Mouse (Mus musculus) MEL (cell line): Measurements from ENCODE around the gene Gpr55. TPM values are rescaled to one million over a fixed set of nuclear protein-coding genes. Genes with fewer than 3 reads are reported as not detected.
A peak's percentile ranks its signal among the peaks of the same experiment; 100 is the strongest.

Experiments
- DNase-seq: peaks from one replicate; pipeline ENCODE4 v3.0.0; 2011; ENCODE audit warnings: low read depth, low spot score
- H3K27ac ChIP-seq: 2 replicates; pipeline ENCODE4 v1.5.1; 2012; ENCODE audit warnings: low read depth, mild to moderate bottlenecking, control low read depth, low read length, moderate library complexity; ENCODE audit not compliant: control insufficient read depth
- H3K27me3 ChIP-seq, 2 experiments: fragments of 150-350 bp in 1 of 2; sonication (generic) in 1 of 2; 2 replicates each; pipeline ENCODE4 v1.6.1; 2012; ENCODE audit warnings: low read length in 2 of 2, mild to moderate bottlenecking in 2 of 2, improper control_type of control experiment in 1 of 2, moderate library complexity in 1 of 2; ENCODE audit not compliant: insufficient read depth in 2 of 2, control insufficient read depth in 1 of 2
- H3K36me3 ChIP-seq, 2 experiments: 2 replicates each; pipeline ENCODE4 v1.6.1; 2012 to 2014; ENCODE audit warnings: low read length in 2 of 2, improper control_type of control experiment in 1 of 2, inconsistent platforms in 1 of 2, mild to moderate bottlenecking in 1 of 2; ENCODE audit not compliant: insufficient read depth in 2 of 2, control insufficient read depth in 1 of 2
- H3K4me1 ChIP-seq, 2 experiments: fragments of 150-350 bp in 1 of 2; sonication (generic) in 1 of 2; 2 replicates each; pipeline ENCODE4 v1.6.1; 2012; ENCODE audit warnings: low read length in 2 of 2, improper control_type of control experiment in 1 of 2, mild to moderate bottlenecking in 1 of 2; ENCODE audit not compliant: insufficient read depth in 2 of 2, control insufficient read depth in 1 of 2
- H3K4me3 ChIP-seq, 2 experiments: fragments of 150-350 bp in 1 of 2; sonication (generic) in 1 of 2; 2 replicates each; pipeline ENCODE4 v1.5.1; 2012; ENCODE audit warnings: low read depth in 2 of 2, low read length in 2 of 2, mild to moderate bottlenecking in 2 of 2, moderate library complexity in 2 of 2, control low read depth in 1 of 2, improper control_type of control experiment in 1 of 2; ENCODE audit not compliant: control insufficient read depth in 1 of 2, insufficient read depth in 1 of 2
- H3K79me2 ChIP-seq: 2 replicates; pipeline ENCODE4 v1.6.1; 2012; ENCODE audit warnings: mild to moderate bottlenecking, low read length, moderate library complexity; ENCODE audit not compliant: control insufficient read depth, poor library complexity, insufficient read depth
- H3K9ac ChIP-seq: 2 replicates; pipeline ENCODE4 v1.6.1; 2012; ENCODE audit warnings: low read depth, mild to moderate bottlenecking, control low read depth, low read length, moderate library complexity; ENCODE audit not compliant: control insufficient read depth, poor library complexity, severe bottlenecking
- H3K9me3 ChIP-seq: fragments of 150-350 bp; sonication (generic); replicated peaks from 2 replicates; pipeline ENCODE4 v1.6.1; 2012; ENCODE audit warnings: mild to moderate bottlenecking, low read length, improper control_type of control experiment, moderate library complexity; ENCODE audit not compliant: insufficient read depth
- BHLHE40 ChIP-seq: IDR thresholded peaks from 2 replicates; pipeline ENCODE4 v1.6.1; 2012; ENCODE audit warnings: low read depth, mild to moderate bottlenecking, inconsistent platforms, low read length, improper control_type of control experiment, borderline replicate concordance
- CHD2 ChIP-seq: IDR thresholded peaks from 2 replicates; pipeline ENCODE4 v1.6.1; 2011; ENCODE audit warnings: low read length, improper control_type of control experiment
- CTCF ChIP-seq, 3 experiments: IDR thresholded peaks in 2 of 3; conservative IDR thresholded peaks in 1 of 3; 2 replicates each; pipeline ENCODE4 v1.5.1; 2011 to 2012; ENCODE audit warnings: low read length in 3 of 3, low read depth in 2 of 3, mild to moderate bottlenecking in 2 of 3, improper control_type of control experiment in 1 of 3, inconsistent platforms in 1 of 3, mixed read lengths in 1 of 3, moderate library complexity in 1 of 3; ENCODE audit not compliant: control insufficient read depth in 1 of 3, insufficient read depth in 1 of 3, poor library complexity in 1 of 3, severe bottlenecking in 1 of 3
- E2F4 ChIP-seq: IDR thresholded peaks from 2 replicates; pipeline ENCODE4 v1.6.1; 2011; ENCODE audit warnings: low read depth, low read length, improper control_type of control experiment, borderline replicate concordance
- ELF1 ChIP-seq: IDR thresholded peaks from 2 replicates; pipeline ENCODE4 v1.6.1; 2014; ENCODE audit warnings: low read depth, mild to moderate bottlenecking, inconsistent platforms, low read length, improper control_type of control experiment, moderate library complexity
- EP300 ChIP-seq, 2 experiments: IDR thresholded peaks; 2 replicates each; pipeline ENCODE4 v1.6.1; 2011; ENCODE audit warnings: improper control_type of control experiment in 2 of 2, low read length in 2 of 2, low read depth in 1 of 2, mild to moderate bottlenecking in 1 of 2
- ETS1 ChIP-seq: IDR thresholded peaks from 2 replicates; pipeline ENCODE4 v1.6.1; 2012; ENCODE audit warnings: low read depth, mild to moderate bottlenecking, inconsistent platforms, low read length, improper control_type of control experiment, moderate library complexity
- GABPA ChIP-seq: IDR thresholded peaks from 2 replicates; pipeline ENCODE4 v1.6.1; 2012; ENCODE audit warnings: low read depth, mild to moderate bottlenecking, inconsistent platforms, low read length, improper control_type of control experiment, moderate library complexity
- GATA1 ChIP-seq: IDR thresholded peaks from 2 replicates; pipeline ENCODE4 v1.6.1; 2011; ENCODE audit warnings: low read depth, low read length, improper control_type of control experiment
- HCFC1 ChIP-seq: IDR thresholded peaks from 2 replicates; pipeline ENCODE4 v1.6.1; 2012; ENCODE audit warnings: low read depth, mild to moderate bottlenecking, inconsistent platforms, low read length, improper control_type of control experiment, moderate library complexity
- JUND ChIP-seq: IDR thresholded peaks from 2 replicates; pipeline ENCODE4 v1.6.1; 2011; ENCODE audit warnings: low read depth, mild to moderate bottlenecking, improper control_type of control experiment, low read length
- MAFK ChIP-seq: IDR thresholded peaks from 2 replicates; pipeline ENCODE4 v1.6.1; 2011; ENCODE audit warnings: low read depth, mild to moderate bottlenecking, low read length, improper control_type of control experiment, borderline replicate concordance
- MAX ChIP-seq: IDR thresholded peaks from 2 replicates; pipeline ENCODE4 v1.6.1; 2011; ENCODE audit warnings: low read length, improper control_type of control experiment
- MAZ ChIP-seq: IDR thresholded peaks from 2 replicates; pipeline ENCODE4 v1.6.1; 2012; ENCODE audit warnings: low read depth, mild to moderate bottlenecking, inconsistent platforms, low read length, improper control_type of control experiment
- MEF2A ChIP-seq: IDR thresholded peaks from 2 replicates; pipeline ENCODE4 v1.6.1; 2014; ENCODE audit warnings: low read depth, mild to moderate bottlenecking, inconsistent platforms, low read length, improper control_type of control experiment; ENCODE audit not compliant: poor library complexity, insufficient replicate concordance, severe bottlenecking; ENCODE audit errors: extremely low read depth
- MXI1 ChIP-seq: IDR thresholded peaks from 2 replicates; pipeline ENCODE4 v1.6.1; 2011; ENCODE audit warnings: mild to moderate bottlenecking, low read depth, low read length, improper control_type of control experiment
- MYB ChIP-seq: IDR thresholded peaks from 2 replicates; pipeline ENCODE4 v1.6.1; 2011; ENCODE audit warnings: mild to moderate bottlenecking, low read depth, low read length, improper control_type of control experiment
- MYC ChIP-seq: IDR thresholded peaks from 2 replicates; pipeline ENCODE4 v1.6.1; 2011; ENCODE audit warnings: low read depth, mild to moderate bottlenecking, low read length, improper control_type of control experiment, moderate library complexity
- NELFE ChIP-seq: IDR thresholded peaks from 2 replicates; pipeline ENCODE4 v1.6.1; 2011; ENCODE audit warnings: low read depth, low read length, improper control_type of control experiment
- POLR2A ChIP-seq, 2 experiments: IDR thresholded peaks; 2 replicates each; pipeline ENCODE4 v1.6.1; 2011 to 2012; ENCODE audit warnings: low read length in 2 of 2, mild to moderate bottlenecking in 2 of 2, control low read depth in 1 of 2, improper control_type of control experiment in 1 of 2, low read depth in 1 of 2, moderate library complexity in 1 of 2; ENCODE audit not compliant: control insufficient read depth in 1 of 2, insufficient read depth in 1 of 2, poor library complexity in 1 of 2
- POLR2AphosphoS2 ChIP-seq: IDR thresholded peaks from 2 replicates; pipeline ENCODE4 v1.6.1; 2011; ENCODE audit warnings: low read length, improper control_type of control experiment
- RAD21 ChIP-seq: IDR thresholded peaks from 2 replicates; pipeline ENCODE4 v1.6.1; 2011; ENCODE audit warnings: mild to moderate bottlenecking, low read depth, low read length, improper control_type of control experiment
- RCOR1 ChIP-seq: IDR thresholded peaks from 2 replicates; pipeline ENCODE4 v1.6.1; 2012; ENCODE audit warnings: low read depth, mild to moderate bottlenecking, inconsistent platforms, low read length, improper control_type of control experiment
- SIN3A ChIP-seq: IDR thresholded peaks from 2 replicates; pipeline ENCODE4 v1.6.1; 2012; ENCODE audit warnings: low read length, improper control_type of control experiment, inconsistent platforms
- TAL1 ChIP-seq: IDR thresholded peaks from 2 replicates; pipeline ENCODE4 v1.6.1; 2012; ENCODE audit warnings: mild to moderate bottlenecking, inconsistent platforms, low read length, moderate library complexity, mixed read lengths
- TCF12 ChIP-seq: IDR thresholded peaks from 2 replicates; pipeline ENCODE4 v1.6.1; 2014; ENCODE audit warnings: low read depth, mild to moderate bottlenecking, inconsistent platforms, low read length, improper control_type of control experiment, moderate library complexity
- UBTF ChIP-seq: IDR thresholded peaks from 2 replicates; pipeline ENCODE4 v1.6.1; 2012; ENCODE audit warnings: low read depth, mild to moderate bottlenecking, inconsistent platforms, low read length, improper control_type of control experiment, moderate library complexity, borderline replicate concordance; ENCODE audit not compliant: insufficient read depth
- USF2 ChIP-seq, 2 experiments: IDR thresholded peaks; 2 replicates each; pipeline ENCODE4 v1.6.1; 2011 to 2012; ENCODE audit warnings: improper control_type of control experiment in 2 of 2, low read length in 2 of 2, borderline replicate concordance in 1 of 2, inconsistent platforms in 1 of 2, low read depth in 1 of 2, mild to moderate bottlenecking in 1 of 2; ENCODE audit not compliant: insufficient read depth in 1 of 2
- ZKSCAN1 ChIP-seq: IDR thresholded peaks from 2 replicates; pipeline ENCODE4 v1.6.1; 2012; ENCODE audit warnings: low read depth, mild to moderate bottlenecking, inconsistent platforms, low read length, improper control_type of control experiment, moderate library complexity
- ZMIZ1 ChIP-seq: IDR thresholded peaks from 2 replicates; pipeline ENCODE4 v1.6.1; 2012; ENCODE audit warnings: low read depth, mild to moderate bottlenecking, inconsistent platforms, low read length, improper control_type of control experiment, moderate library complexity
- polyA plus RNA-seq, 2 experiments: library from polyadenylated mRNA; stranded (reverse) in 1 of 2; unstranded in 1 of 2; fragments of >175 nt in 1 of 2; fragments of >200 nt in 1 of 2; gene quantifications; 2 replicates each; pipeline versions ENCODE4 v1.2.1 to v1.2.4; 2012; ENCODE audit warnings: low replicate concordance in 2 of 2, low read depth in 1 of 2; ENCODE audit not compliant: insufficient read length in 2 of 2, insufficient read depth in 1 of 2, missing spikeins in 1 of 2
- total RNA-seq: library from RNA; depleted of rRNA; stranded (reverse); fragments of 300-350 nt; gene quantifications from 2 replicates; pipeline ENCODE4 v1.2.3, GENCODE M21; 2012

Gpr55 gene
- total and polyA plus RNA-seq, 3 experiments: 0.01 to 0.04 TPM; not detected in 1

DNA sequence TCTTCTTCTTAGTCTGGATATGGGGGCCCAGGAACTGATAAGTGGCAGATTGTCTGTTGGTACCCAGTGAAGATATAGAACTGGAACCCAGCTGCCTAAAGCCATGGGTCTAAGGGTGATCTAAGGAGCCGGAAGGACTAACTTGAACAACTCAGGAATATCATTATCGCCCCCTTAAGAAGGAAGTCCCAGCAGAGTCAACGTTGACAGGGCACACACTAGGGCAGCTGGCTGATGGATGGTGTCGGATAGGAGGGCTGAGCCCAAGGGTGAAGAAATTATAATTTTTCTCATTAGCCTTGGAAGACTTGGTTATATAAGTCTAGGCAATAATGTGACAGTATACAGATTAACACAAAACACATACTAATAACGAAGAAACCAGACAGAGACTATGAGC lies 64.7 kb downstream of the Gpr55 start:
- peaks cover 8 to 37% of the 10 kb centered on the region in 2 experiments for H3K4me1 ChIP-seq
- peak overlapping the region; percentile 68 for H3K9ac ChIP-seq
- no peaks in the 10 kb centered on the region; the same call in none of the 2 replicates for H3K79me2 ChIP-seq
- peak; percentile 85 for TF ChIP-seq ZKSCAN1
- no peak for TF ChIP-seq CTCF (IDR thresholded peaks at IDR 0.05 in 2 of 3, conservative IDR thresholded peaks at IDR 0.05 in 1 of 3; ENCODE audit: control insufficient read depth in 1 of 3, insufficient read depth in 1 of 3, low read depth in 2 of 3, low read length in 3 of 3, poor library complexity in 1 of 3, severe bottlenecking in 1 of 3)
- no peak for TF ChIP-seq TCF12
- 0 out of 2 replicates have a peak, but pooled peaks have one; percentile 9 for TF ChIP-seq GATA1
- H3K27ac ChIP-seq: peak overlapping the region; percentile 51
- H3K4me3 ChIP-seq: peak overlapping the region; percentile 76 to 99
- H3K27me3 ChIP-seq: no peaks in the 10 kb centered on the region
- peaks cover 0 to 19% of the 10 kb centered on the region in 2 experiments; a peak in 2 of 4 replicates for H3K36me3 ChIP-seq
- no peaks in the 10 kb centered on the region for H3K9me3 ChIP-seq
- DNase-seq: peak; percentile 31

DNA sequence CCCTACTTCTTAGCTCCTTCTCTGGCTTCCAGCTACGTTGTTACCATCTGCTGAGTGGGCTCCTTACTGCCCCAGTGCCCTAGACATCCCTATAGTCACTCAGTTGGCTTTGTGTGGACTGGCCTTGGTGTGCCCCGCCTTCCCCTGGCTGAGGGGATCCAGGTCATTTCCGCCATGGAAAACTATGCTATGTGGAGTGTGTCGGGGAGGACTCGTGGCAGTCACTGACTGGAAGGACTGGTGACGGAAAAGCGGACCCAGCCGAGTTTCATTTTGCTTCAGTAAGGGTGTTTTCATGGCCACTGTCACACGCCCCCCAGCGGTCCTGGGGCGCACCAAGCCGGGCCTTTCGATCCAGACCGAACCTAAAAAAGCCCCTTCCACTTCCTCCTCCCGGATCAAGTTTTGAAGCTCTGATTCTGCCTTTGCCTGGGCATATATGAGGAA lies 65.4 kb downstream of the Gpr55 start:
- H3K27ac ChIP-seq: peak overlapping the region; percentile 51
- H3K9ac ChIP-seq: peak overlapping the region; percentile 68
- H3K27me3 ChIP-seq: no peaks in the 10 kb centered on the region
- peaks cover 8 to 33% of the 10 kb centered on the region in 2 experiments for H3K4me1 ChIP-seq
- peak; percentile 78 for DNase-seq
- H3K79me2 ChIP-seq: no peaks in the 10 kb centered on the region; the same call in none of the 2 replicates
- H3K36me3 ChIP-seq: peaks cover 0 to 17% of the 10 kb centered on the region in 2 experiments; a peak in 2 of 4 replicates
- peak overlapping the region; percentile 76 to 99 for H3K4me3 ChIP-seq
- no peaks in the 10 kb centered on the region for H3K9me3 ChIP-seq
- no peak for TF ChIP-seq RCOR1
- TF ChIP-seq ZKSCAN1: no peak
- 0 out of 2 replicates have a peak, but pooled peaks have one; percentile 4 for TF ChIP-seq ETS1
- TF ChIP-seq MAX: peak; percentile 47
- TF ChIP-seq BHLHE40: no peak
- no peak for TF ChIP-seq MEF2A
- no peak for TF ChIP-seq GATA1
- TF ChIP-seq ELF1: no peak
- TF ChIP-seq MAZ: no peak
- no peak for TF ChIP-seq TCF12
- peak; percentile 68 for TF ChIP-seq MXI1
- TF ChIP-seq RAD21: peak; percentile 10; the same call in 1 of the 2 replicates
- TF ChIP-seq GABPA: no peak
- TF ChIP-seq MAFK: 0 out of 2 replicates have a peak, but pooled peaks have one; percentile 12
- TF ChIP-seq UBTF: no peak
- no peak for TF ChIP-seq POLR2AphosphoS2
- TF ChIP-seq POLR2A (IDR thresholded peaks at IDR 0.05; ENCODE audit: control insufficient read depth in 1 of 2, insufficient read depth in 1 of 2, low read depth in 1 of 2, low read length in 2 of 2, poor library complexity in 1 of 2): no peak
- no peak for TF ChIP-seq CHD2
- TF ChIP-seq ZMIZ1: no peak
- no peak for TF ChIP-seq USF2 (IDR thresholded peaks at IDR 0.05; ENCODE audit: borderline replicate concordance in 1 of 2, insufficient read depth in 1 of 2, low read depth in 1 of 2, low read length in 2 of 2)
- no peak for TF ChIP-seq MYB
- no peak for TF ChIP-seq HCFC1
- no peak for TF ChIP-seq MYC
- no peak for TF ChIP-seq EP300 (IDR thresholded peaks at IDR 0.05; ENCODE audit: low read depth in 1 of 2, low read length in 2 of 2)
- TF ChIP-seq CTCF (IDR thresholded peaks at IDR 0.05 in 2 of 3, conservative IDR thresholded peaks at IDR 0.05 in 1 of 3; ENCODE audit: control insufficient read depth in 1 of 3, insufficient read depth in 1 of 3, low read depth in 2 of 3, low read length in 3 of 3, poor library complexity in 1 of 3, severe bottlenecking in 1 of 3): peak; percentile 40 to 69 (median 60); a peak in 5 of 6 replicates
- no peak for TF ChIP-seq SIN3A
- TF ChIP-seq JUND: no peak
- TF ChIP-seq TAL1: no peak
- no peak for TF ChIP-seq E2F4
- no peak; the same call in 1 of the 2 replicates for TF ChIP-seq NELFE
